Mouse (Mus musculus) E14TG2a.4 (cell line): ENCODE data around the gene Arfip1.
"Not testable (repeated sequence)": the region's sequence is repeated elsewhere in the genome, so short reads cannot be mapped to it uniquely, and the experiment has no call there.

Source experiments
- H3K27me3 ChIP-seq: 2 replicates; pipeline ENCODE4 v1.6.1; 2014; ENCODE audit warnings: low read length, control low read depth; ENCODE audit not compliant: insufficient read depth
- H3K36me3 ChIP-seq: 2 replicates; pipeline ENCODE4 v1.6.1; 2014; ENCODE audit warnings: low read length, control low read depth; ENCODE audit not compliant: insufficient read depth
- H3K4me1 ChIP-seq: replicated peaks from 2 replicates; pipeline ENCODE4 v1.6.1; 2014; ENCODE audit warnings: low read depth, low read length, control low read depth
- H3K4me3 ChIP-seq: replicated peaks from 2 replicates; pipeline ENCODE4 v1.5.1; 2014; ENCODE audit warnings: mild to moderate bottlenecking, low read length
- H3K9me3 ChIP-seq: 2 replicates; pipeline ENCODE4 v1.6.1; 2014; ENCODE audit warnings: low read length, control low read depth
- CTCF ChIP-seq: conservative IDR thresholded peaks from 2 replicates; pipeline ENCODE4 v1.5.1; 2014; ENCODE audit warnings: low read length
- NANOG ChIP-seq: IDR thresholded peaks from 2 replicates; pipeline ENCODE4 v1.6.1; 2014; ENCODE audit warnings: borderline replicate concordance, low read length, mixed read lengths
- POU5F1 ChIP-seq: IDR thresholded peaks from 2 replicates; pipeline ENCODE4 v1.6.1; 2014; ENCODE audit warnings: low read length, borderline replicate concordance

The Arfip1 gene

GRCm38 (mm10) chr3:84558301-84558700, 24.1 kb downstream of the Arfip1 start:
- no peaks in the 10 kb centered on the region for H3K9me3 ChIP-seq
- peaks cover 2% of the 10 kb centered on the region; the same call in 1 of the 2 replicates for H3K4me1 ChIP-seq
- TF ChIP-seq NANOG: no peak
- TF ChIP-seq POU5F1: no peak
- no peak for TF ChIP-seq CTCF
- H3K27me3 ChIP-seq: no peaks in the 10 kb centered on the region
- H3K36me3 ChIP-seq: no peaks in the 10 kb centered on the region; the same call in 1 of the 2 replicates
- H3K4me3 ChIP-seq: no peak overlapping the region

- Histone ChIP-seq H3K9me3 (no peaks in the 10 kb centered on the region), H3K36me3 (no peaks in the 10 kb centered on the region), H3K27me3 (no peaks in the 10 kb centered on the region), H3K4me1 (peaks cover 2% of the 10 kb centered on the region; the same call in 1 of the 2 replicates), H3K4me3 (no peak overlapping the region)
- TF ChIP-seq NANOG: no peak
- TF ChIP-seq POU5F1: no peak
- no peak for TF ChIP-seq CTCF
Measured at GRCm38 (mm10) chr3:84555780-84556179, 26.6 kb downstream of the Arfip1 start.

- Histone ChIP-seq H3K9me3 (no peaks in the 10 kb centered on the region), H3K36me3 (no peaks in the 10 kb centered on the region), H3K4me1 (peaks cover 4% of the 10 kb centered on the region; the same call in 1 of the 2 replicates), H3K4me3 (no peak overlapping the region), H3K27me3 (no peaks in the 10 kb centered on the region)
- TF ChIP-seq CTCF: no peak
- TF ChIP-seq POU5F1: no peak
- no peak for TF ChIP-seq NANOG
Measured at GRCm38 (mm10) chr3:84547177-84547576, 35.2 kb downstream of the Arfip1 start.

- not testable (repeated sequence) for H3K4me1 ChIP-seq, H3K27me3 ChIP-seq, H3K36me3 ChIP-seq, H3K9me3 ChIP-seq, H3K4me3 ChIP-seq
- TF ChIP-seq CTCF: peak; percentile 59
Measured at GRCm38 (mm10) chr3:84542450-84542849, 40.0 kb downstream of the Arfip1 start.

- H3K9me3 ChIP-seq: no peaks in the 10 kb centered on the region
- H3K4me3 ChIP-seq: no peak overlapping the region
- no peak for TF ChIP-seq CTCF
- no peak for TF ChIP-seq NANOG
- no peak for TF ChIP-seq POU5F1
- H3K27me3 ChIP-seq: no peaks in the 10 kb centered on the region
- H3K36me3 ChIP-seq: no peaks in the 10 kb centered on the region
- H3K4me1 ChIP-seq: no peaks in the 10 kb centered on the region
Measured at GRCm38 (mm10) chr3:84541881-84542280, 40.5 kb downstream of the Arfip1 start.

GRCm38 (mm10) chr3:84540640-84541039, 41.8 kb downstream of the Arfip1 start:
- no peaks in the 10 kb centered on the region for H3K4me1 ChIP-seq
- no peaks in the 10 kb centered on the region for H3K9me3 ChIP-seq
- no peaks in the 10 kb centered on the region for H3K36me3 ChIP-seq
- no peak for TF ChIP-seq CTCF
- no peak for TF ChIP-seq NANOG
- TF ChIP-seq POU5F1: no peak
- H3K4me3 ChIP-seq: no peak overlapping the region
- no peaks in the 10 kb centered on the region for H3K27me3 ChIP-seq

- Histone ChIP-seq H3K4me3 (no peak overlapping the region), H3K27me3 (no peaks in the 10 kb centered on the region), H3K36me3 (peaks cover 3% of the 10 kb centered on the region; the same call in 1 of the 2 replicates), H3K4me1 (no peaks in the 10 kb centered on the region), H3K9me3 (no peaks in the 10 kb centered on the region)
- no peak for TF ChIP-seq CTCF
- TF ChIP-seq POU5F1: no peak
- no peak for TF ChIP-seq NANOG
Measured at GRCm38 (mm10) chr3:84536987-84537386, 45.4 kb downstream of the Arfip1 start.

GRCm38 (mm10) chr3:84533227-84533626, 49.2 kb downstream of the Arfip1 start:
- H3K36me3 ChIP-seq: peaks cover 3% of the 10 kb centered on the region; the same call in 1 of the 2 replicates
- H3K4me1 ChIP-seq: no peaks in the 10 kb centered on the region
- H3K4me3 ChIP-seq: no peak overlapping the region
- no peaks in the 10 kb centered on the region for H3K9me3 ChIP-seq
- TF ChIP-seq NANOG: no peak
- no peak for TF ChIP-seq POU5F1
- no peak for TF ChIP-seq CTCF
- H3K27me3 ChIP-seq: no peaks in the 10 kb centered on the region

- Histone ChIP-seq H3K4me1 (no peaks in the 10 kb centered on the region), H3K4me3 (no peak overlapping the region), H3K36me3 (peaks cover 13% of the 10 kb centered on the region), H3K27me3 (no peaks in the 10 kb centered on the region), H3K9me3 (no peaks in the 10 kb centered on the region)
- TF ChIP-seq NANOG: no peak
- TF ChIP-seq POU5F1: no peak
- TF ChIP-seq CTCF: no peak
Measured at GRCm38 (mm10) chr3:84529021-84529420, 53.4 kb downstream of the Arfip1 start.
